Mouse (Mus musculus): ENCODE measurements around the gene Cyp2t4.

Gene Cyp2t4

DNA sequence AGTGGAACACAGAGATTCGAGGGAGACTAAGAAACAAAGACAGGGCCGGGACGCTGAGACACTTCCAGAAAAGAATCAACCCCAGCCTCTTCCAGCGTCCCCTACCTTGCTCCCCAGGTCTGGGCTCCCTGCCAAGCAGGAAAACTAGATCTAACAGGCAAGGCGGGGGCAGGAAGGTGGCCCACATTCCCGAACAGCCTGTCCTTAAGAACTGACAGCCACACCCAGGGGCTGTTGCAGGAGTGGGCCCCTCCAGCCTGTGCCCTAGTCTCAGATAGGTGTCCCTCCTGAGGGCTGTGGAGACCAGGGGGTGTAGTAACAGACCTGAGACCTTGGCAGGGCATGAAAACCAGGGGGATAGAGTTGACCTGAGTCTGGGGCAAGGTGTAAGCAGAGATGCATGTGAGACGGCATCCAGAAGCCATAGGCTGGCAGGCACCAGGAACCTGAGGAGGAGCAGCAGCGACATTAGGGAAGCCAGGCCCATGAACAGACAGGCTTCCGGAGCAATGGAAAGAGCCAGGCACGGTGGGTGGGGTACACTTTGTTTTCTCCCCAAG, at the start of gene Cyp2t4:
Gene Cyp2t4 (plus strand): TSS at position 510 of the 560 bp plus-strand sequence.
- no peak for DNase-seq (ENCODE audit: low spot score)

DNA sequence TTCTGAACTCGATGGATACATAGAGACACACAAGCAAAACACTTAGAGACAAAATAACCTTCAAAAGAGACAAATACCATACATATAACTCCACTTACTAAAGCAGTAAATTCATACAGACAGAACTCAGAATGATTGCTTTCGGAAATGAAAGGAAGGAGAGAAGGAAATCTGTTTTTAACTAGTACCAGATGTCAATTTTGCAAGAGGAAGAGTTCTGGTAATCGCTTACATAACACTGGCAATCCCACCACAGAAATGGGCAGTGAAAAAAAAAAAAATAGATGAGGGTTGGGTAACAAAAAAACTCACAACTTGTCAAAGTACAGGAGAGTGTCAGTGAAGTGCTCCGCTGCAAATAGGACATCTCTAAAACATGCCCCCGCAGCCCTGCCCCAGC, 48.6 kb upstream of the Cyp2t4 start:
- DNase-seq (ENCODE audit: low spot score), result no peak

DNA sequence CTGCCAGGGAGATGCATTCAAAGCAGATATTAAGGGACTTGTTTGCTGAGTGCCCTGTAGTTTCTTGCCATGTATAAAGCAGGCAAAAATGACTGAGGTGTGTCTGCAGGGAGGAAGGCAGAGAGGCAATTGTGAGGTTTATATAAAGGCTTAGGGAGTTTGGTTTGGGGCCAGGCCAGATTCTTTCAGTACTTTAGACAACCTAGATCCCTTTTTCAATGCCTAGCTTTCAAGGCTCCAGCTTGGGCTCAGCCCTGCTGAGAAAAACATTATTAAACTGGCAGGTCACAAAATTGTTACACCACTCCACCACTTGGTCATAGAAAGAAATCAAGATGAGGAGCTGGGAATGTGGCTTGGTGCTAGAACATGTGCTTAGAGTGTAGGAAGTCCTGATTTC, 43.2 kb upstream of the Cyp2t4 start:
- no peak for DNase-seq (ENCODE audit: low spot score)

DNA sequence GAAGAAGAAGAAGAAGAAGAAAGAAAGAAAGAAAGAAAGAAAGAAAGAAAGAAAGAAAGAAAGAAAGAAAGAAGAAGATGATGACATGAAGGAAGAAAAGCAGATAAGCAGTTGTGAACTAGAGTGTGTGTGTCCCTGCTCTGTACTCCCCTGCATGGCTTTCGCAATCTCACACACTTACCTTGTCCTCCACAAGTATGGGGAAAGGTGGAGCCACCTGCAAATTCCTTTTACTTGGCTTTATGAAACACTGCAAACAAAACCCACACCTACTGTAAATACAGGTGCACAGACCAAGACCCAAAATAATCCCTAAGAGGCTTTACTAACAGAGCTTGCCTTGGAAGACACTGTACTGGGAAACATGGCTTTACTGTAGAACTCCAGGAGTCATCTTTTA, 42.5 kb upstream of the Cyp2t4 start:
- no peak for DNase-seq (ENCODE audit: low spot score)

DNA sequence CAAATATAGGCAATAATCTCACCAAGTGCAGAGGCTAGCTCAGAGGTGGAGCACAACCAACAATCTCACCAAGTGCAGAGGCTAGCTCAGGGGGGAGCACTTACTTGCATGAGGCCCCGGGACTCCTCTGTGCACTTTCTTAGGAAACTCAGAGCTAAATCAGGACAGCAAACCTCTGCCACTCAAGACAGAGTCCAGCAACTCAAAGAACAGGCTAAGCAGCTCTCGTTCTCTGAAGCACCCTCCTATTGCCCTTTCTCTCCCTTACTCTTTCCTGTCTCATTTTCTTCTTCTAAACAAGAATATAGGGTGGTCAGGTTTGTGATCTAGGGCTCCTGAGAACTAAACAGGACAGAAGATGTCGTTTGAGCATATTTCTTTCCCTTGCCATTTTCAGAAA, 41.5 kb upstream of the Cyp2t4 start:
- no peak for DNase-seq (ENCODE audit: low spot score)

DNA sequence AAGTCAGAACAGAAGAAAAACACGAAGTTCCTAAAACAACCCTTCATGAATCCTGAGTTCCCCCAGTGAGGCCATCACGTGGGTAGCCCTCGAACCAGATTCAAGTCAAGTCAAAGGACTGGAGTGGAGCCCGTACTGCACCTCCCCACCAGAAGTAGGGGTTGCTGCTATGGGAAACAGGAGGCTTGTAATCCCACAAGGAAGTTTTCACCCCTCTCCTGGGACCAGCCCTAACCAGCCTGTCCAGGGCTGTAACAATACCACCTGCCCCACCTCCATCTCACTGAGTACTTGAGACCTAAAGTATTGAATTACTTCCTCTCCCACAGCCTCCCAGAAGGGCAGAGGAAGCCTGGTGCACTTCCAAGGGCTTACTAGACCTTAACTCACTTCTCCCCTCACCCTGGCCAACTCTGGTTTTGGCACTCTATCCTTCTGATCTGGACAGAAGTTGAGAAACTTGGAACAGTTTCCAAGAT, 35.4 kb upstream of the Cyp2t4 start:
- no peak for DNase-seq (ENCODE audit: low spot score)

DNA sequence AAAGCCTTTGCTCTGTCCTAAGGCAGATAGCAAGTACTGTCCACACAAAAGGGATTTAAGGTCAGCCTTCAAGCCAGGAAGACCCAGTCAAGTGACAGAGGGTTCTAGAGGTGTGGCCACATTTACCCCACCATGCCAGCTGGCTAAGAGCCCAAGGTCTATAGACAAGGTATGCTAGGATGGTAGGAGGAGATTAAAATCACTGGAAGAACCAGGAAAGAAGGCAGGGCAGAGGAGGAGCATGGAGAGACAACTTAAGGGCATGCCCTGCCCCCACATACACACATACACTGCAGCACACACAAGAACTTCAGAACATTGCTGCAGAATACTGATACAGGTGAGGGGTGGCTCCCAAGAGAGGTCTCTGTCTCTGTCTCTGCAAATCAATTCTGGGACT, 33.8 kb upstream of the Cyp2t4 start, which contains the start of gene Cyp2f2:
Gene Cyp2f2 (plus strand): TSS at position 234 of the 400 bp plus-strand sequence.
- DNase-seq (ENCODE audit: low spot score), result no peak

DNA sequence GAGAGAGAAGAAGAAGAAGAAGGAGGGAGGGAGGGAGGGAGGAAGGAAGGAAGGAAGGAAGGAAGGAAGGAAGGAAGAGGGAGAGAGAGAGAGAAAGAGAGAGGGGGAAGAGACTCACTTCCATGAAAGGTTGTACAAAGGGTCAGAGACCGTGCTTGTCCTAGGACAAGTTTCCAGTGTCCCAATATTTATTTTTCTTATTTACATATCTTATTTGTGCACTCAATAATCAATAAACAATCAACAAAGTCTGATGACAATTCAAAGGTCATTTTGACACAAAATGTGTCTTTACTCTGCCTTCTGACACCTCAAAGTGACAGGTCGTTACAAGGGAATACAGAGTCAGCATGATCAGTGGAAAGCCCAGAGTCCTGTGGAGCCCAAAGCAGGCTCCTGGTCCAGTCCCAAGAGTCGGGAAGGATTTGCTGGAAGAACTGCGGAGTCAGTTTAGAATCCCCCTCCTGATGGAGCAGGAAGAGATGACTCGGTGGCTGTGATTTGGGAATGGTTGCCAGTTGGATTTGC, 29.1 kb upstream of the Cyp2t4 start:
- no peak for DNase-seq (ENCODE audit: low spot score)

DNA sequence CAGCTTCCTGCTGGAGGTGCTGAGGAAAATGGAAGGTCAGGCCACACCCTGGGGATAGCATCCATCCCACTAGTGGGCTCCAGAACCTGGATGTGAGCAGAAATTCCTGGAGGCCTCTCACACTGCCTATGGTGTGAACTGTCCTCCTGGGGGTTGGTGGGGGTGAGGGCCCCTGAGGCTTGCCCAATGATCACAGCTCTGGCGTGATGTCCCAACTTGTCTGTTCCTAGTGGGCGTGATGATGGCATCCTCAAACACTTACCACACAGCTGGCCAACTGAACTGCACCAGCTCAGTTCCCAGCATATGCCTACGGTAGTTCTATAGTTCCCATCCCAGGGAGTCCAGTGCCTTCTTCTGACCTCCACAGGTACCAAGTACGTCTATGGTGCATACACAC, 28.5 kb upstream of the Cyp2t4 start:
- no peak for DNase-seq (ENCODE audit: low spot score)

DNA sequence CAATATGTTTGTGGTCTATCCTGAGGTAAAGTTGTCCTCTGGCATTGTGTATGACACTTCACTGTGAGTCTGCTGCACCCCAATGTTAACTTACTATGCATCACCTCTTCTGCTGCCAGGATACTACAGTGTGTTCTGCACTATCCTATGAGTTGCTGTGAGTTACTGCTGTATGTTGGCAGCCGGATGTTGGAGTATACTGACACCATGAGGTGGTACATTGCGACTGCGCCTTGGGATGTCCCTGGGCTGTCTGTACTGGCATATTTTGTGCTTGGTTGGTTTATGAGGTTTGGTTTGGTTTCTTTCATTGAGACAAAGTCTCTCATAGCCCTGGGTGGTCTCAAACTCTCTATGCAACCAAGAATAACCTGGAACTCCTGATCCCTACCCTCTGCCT, 25.4 kb upstream of the Cyp2t4 start:
- DNase-seq (ENCODE audit: low spot score), result peak; percentile 64

DNA sequence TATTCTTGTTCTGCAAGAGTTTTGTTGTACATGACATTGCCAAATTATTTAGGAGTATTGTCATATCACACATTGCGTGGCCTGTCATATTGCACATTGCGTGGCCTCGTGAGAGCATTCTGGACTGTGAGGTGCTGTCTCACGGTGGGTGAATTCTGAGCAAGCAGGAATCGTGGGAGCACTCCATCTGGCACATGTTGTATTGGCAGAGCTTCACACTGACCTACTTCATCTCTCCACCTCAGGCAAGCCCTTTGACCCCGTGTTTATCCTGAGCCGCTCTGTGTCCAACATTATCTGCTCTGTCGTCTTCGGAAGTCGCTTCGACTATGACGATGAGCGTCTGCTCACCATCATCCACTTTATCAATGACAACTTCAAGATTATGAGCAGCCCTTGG, 24.6 kb upstream of the Cyp2t4 start:
- DNase-seq (ENCODE audit: low spot score), result peak; percentile 35

DNA sequence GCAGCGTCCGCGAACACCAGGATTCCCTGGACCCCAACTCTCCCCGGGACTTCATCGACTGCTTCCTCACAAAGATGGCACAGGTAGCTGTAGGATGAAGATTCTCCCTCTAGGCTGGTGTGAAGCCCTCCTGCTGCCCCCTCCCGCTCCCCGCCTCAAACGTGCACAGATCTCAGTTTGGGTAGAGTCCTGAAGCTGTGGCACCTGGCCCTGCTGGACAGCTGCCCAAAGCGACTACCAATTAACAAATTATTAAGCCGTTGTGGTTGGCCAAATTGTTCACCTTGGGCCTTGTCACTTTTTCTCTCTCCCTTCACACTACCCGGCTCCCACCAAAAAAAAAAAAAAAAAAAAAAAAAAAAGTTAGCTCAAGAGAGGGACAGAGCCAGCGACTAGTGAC, 23.7 kb upstream of the Cyp2t4 start:
- DNase-seq (ENCODE audit: low spot score), result peak; percentile 42

DNA sequence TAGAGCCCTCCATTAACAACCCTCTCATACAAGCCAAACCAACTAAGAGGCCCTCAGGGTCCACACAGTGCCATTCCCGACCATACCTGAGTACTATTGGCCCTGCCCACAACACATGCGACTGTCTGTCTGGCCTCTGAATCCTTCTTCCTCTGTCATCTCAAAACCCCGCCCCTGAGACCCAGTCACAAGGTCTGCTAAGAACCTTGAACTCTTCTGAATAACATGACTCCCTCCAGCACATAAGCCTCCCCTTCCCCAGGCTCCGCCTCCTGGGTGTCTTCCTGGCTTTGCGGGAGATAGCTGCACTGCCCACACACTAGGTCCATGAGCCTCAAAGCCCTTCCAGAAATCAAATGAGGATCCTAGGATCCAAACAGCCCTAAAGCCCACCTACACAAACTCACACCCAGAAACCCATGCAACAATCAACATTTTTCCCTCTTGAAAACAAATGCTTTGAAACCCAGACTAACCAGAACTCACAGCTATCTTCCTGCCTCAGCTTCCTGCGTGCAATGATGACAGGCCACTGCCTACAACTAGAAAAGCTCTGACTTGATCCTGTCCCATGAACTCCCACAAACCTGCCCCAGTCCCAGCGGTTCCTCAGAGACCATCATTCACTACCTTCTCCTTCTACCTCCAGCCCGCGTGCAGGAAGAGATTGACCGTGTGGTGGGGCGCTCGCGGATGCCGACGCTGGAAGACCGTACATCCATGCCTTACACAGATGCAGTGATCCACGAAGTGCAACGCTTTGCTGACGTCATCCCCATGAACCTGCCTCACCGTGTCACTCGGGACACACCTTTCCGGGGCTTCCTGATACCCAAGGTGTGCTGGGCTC, 22.8 kb upstream of the Cyp2t4 start:
- DNase-seq (ENCODE audit: low spot score), result no peak

DNA sequence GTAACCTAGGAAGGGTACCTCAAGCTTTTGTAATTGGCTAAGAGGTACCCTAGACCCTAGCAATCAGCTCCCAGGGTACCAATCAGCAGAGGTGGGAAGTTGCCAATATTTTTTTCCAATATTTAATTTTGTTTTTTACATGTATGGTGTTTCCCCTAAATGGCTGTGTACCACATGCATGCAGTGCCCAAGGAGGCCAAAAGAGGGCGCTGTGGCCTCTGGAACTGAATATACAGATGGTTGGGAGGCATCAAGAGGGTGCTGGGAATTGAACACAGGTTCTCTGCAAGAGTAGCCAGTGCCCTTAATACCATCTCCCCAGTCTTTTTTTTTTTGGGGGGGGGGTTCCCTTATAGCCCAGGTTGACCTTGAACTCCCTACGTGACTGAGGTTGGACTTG, 22.1 kb upstream of the Cyp2t4 start:
- no peak for DNase-seq (ENCODE audit: low spot score)

DNA sequence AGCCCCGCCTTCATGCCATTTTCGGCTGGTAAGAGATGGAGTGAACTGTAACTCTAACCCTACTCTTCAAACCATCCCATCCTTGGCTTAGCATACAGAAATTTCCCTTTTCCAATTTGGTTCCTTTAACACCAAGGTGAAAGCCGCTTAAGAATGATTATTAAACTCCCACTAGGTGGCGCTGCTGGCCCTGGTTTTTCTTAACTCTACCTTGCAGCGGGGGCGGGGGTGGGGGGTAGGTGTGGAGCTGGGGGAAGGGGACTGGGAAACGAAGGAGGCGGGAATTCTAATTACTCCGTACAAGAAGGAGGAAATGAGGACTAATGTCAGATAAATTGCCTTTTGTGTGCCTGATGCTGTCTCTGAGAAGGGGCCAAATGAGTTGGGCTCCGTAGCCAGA, 20.9 kb upstream of the Cyp2t4 start:
- peak; percentile 87 for DNase-seq (ENCODE audit: low spot score)

DNA sequence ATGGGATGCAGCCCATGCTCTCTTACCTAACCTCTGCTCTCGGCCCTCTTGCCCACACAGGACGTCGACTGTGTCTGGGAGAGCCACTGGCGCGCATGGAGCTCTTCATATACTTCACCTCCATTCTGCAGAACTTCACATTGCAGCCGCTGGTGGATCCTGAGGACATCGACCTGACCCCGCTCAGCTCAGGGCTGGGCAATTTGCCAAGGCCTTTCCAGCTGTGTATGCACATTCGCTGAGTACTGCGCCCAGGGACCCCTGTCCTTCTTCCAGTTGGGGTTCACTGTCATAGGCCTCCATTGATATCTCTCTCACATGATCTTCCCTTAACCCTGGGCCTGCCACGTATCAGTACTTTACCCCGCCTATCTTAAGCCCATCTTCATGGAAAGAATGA, 20.4 kb upstream of the Cyp2t4 start:
- peak; percentile 80 for DNase-seq (ENCODE audit: low spot score)

DNA sequence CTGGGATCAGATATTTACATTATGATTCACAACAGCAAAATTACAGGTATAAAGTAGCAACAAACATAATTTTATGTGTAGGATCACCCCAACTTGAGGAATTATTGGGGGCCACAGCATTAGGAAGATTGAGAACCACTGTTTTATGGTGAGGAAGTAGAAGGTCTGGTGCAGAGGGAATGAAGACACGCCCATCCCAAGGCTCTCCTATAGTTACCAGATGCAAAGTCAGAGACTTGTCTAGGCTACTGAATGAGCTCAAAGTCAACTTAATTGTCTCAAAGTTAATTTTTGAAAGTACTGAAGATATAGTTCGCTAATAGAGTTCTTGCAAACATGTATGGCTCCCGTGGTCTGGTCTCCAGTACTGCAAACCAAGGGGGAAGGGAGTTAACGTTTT, 19.8 kb upstream of the Cyp2t4 start:
- DNase-seq (ENCODE audit: low spot score), result no peak

DNA sequence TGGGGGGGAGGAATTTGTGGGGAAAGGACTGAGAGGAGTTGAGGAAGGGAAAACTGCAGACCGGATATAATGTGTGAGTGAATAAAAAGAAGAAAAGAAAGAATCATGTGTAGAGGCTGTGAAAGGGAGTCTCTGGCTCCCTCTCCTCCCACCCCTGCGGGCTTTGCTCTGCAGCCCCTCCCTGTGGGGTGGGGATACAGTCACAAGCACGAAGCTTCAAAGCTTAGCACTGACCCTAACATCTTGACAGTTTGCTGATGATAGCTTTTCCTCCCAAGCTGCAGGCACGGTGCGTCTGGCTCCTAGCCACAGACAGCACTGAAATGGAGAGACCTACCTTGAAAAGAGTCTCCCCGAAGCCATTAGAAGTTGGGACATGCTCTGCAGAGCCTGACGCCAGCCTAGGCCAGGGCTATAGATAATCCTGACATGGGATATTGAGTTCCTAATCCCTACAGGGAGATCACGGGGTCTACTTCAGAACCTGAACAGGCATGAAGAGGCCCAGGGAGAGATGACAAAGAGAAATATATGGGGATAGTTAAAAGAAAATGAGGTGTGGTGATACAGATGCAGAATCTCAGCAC, 17.0 kb upstream of the Cyp2t4 start:
- no peak for DNase-seq (ENCODE audit: low spot score)

DNA sequence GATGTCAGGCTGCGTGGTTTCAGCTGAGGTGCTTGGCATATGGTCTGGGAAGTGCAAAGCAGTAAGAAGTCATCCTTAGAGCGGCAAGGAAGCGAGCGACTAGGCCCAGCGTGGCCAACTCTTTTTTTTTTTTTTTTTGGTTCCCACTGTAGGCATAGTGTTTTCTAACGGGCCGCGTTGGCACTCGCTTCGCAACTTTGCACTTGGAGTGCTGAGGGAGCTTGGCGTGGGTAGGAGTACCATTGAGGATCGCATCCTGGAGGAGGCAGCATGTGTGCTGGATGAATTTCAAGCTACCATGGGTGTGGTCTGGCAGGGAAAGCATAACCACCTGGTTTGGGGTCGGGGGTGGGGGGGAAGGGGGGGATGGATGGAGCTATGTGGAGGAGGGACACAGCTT, 2.5 kb downstream of the Cyp2t4 start:
- DNase-seq (ENCODE audit: low spot score), result no peak

DNA sequence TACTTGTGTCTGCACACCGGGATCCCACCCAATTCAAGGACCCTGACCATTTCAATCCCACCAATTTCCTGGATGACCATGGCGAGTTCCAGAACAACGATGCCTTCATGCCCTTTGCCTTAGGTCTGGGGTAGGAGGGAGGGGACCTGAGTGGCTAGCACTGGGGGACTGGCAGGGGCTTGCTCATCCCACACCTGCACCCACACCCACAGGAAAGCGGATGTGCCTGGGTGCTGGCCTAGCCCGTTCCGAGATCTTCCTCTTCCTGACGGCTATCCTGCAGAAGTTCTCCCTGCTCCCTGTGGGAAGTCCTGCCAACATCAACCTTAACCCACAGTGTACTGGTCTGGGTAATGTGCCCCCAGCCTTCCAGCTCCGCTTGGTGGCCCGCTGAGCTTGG, 4.7 kb downstream of the Cyp2t4 start:
- no peak for DNase-seq (ENCODE audit: low spot score)

DNA sequence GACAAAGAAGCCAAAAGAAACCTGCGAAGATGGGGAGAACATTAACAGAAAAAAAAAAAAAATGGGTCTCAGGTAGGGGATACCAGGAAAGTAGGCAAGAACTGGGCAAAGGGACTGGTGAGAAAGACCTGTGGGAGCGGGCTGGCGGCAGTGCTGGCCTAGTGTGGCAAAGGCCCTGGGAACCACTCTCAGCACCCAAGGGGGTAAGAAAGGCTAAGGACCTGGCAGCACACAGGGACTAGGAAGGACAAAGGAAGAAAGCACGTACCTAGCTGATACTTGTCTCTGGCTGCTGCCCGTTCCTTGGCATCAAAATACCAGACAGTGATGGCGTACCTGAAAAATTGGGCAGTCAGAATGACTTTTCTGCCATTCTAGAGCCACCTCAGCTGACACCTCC, 5.7 kb downstream of the Cyp2t4 start:
- DNase-seq (ENCODE audit: low spot score), result peak; percentile 40

DNA sequence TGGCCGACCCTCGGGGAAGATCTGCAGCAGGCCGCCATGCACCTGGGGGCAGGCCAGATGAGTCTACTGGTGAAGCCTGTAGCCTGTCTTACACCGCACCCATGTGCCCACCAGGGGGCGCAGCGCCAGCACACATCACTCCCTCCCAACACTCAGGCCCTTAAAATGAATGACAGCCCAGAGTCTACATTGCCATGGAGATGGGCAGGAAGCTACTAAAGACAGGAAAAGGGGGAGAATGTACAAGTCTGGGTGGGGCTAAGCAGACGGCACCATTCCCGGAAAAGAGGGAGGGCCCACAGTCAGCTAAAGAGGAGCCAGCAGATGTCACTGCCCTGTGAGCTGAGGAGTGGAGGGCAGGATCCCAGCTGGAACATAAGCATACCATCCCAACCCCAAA, 6.4 kb downstream of the Cyp2t4 start:
- DNase-seq (ENCODE audit: low spot score), result peak; percentile 92

DNA sequence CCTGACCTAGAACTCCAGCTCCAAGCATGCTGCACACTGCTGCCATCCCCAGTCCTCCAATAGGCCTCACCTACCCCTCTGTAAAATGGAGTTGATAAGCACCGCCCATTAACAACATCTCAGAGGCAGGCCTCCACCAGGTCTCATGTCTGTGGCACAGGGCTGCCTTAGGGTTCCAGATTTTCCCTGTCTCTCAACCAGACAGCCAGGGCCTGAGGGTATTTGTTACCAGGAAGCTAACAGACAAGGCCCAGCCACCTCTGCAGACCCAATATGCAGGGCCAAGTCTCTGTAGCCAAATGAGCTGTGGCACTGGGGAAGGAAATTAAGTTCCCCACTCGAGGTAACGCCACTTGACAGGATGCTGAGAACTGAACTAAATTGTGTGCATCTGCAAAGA, 7.4 kb downstream of the Cyp2t4 start:
- peak; percentile 35 for DNase-seq (ENCODE audit: low spot score)
